Mouse (Mus musculus) heart, postnatal 0 days (tissue): Measurements from ENCODE around the gene Otulin. TPM values are rescaled to one million over a fixed set of nuclear protein-coding genes. Genes with fewer than 3 reads are reported as not detected.

Experiments
- ATAC-seq: fragments of 200-750 bp; cut with Nextera tagmentation; 2 replicates; pipeline ENCODE4 v1.8.0; 2017; ENCODE audit warnings: low read depth, moderate number of reproducible peaks, moderate library complexity; ENCODE audit not compliant: insufficient read depth
- DNase-seq: peaks from one replicate; pipeline ENCODE4 v3.0.0-alpha.2; 2016; ENCODE audit warnings: low spot score
- H3K27ac ChIP-seq: fragments of 300-500 bp; sonication (generic); 2 replicates; pipeline ENCODE4 v1.5.1; 2014; ENCODE audit warnings: low read depth, mild to moderate bottlenecking
- H3K27me3 ChIP-seq: fragments of 300-500 bp; sonication (generic); 2 replicates; pipeline ENCODE4 v1.6.1; 2014; ENCODE audit warnings: low read length, mixed read lengths; ENCODE audit not compliant: control insufficient read depth, insufficient read depth
- H3K36me3 ChIP-seq: fragments of 300-500 bp; sonication (generic); replicated peaks from 2 replicates; pipeline ENCODE4 v1.6.1; 2014; ENCODE audit warnings: low read length, mixed read lengths; ENCODE audit not compliant: control insufficient read depth, insufficient read depth
- H3K4me1 ChIP-seq: fragments of 300-500 bp; sonication (generic); 2 replicates; pipeline ENCODE4 v1.6.1; 2014; ENCODE audit warnings: antibody characterized with exemption; ENCODE audit not compliant: control insufficient read depth, insufficient read depth
- H3K4me2 ChIP-seq: fragments of 300-500 bp; sonication (generic); 2 replicates; pipeline ENCODE4 v1.6.1; 2014; ENCODE audit warnings: low read depth, mild to moderate bottlenecking, low read length, moderate library complexity
- H3K4me3 ChIP-seq: fragments of 300-500 bp; sonication (generic); 2 replicates; pipeline ENCODE4 v1.5.1; 2014; ENCODE audit warnings: low read depth, low read length
- H3K9ac ChIP-seq: fragments of 300-500 bp; sonication (generic); replicated peaks from 2 replicates; pipeline ENCODE4 v1.6.1; 2014; ENCODE audit warnings: low read depth, low read length, mixed read lengths
- H3K9me3 ChIP-seq: fragments of 300-500 bp; sonication (generic); replicated peaks from 2 replicates; pipeline ENCODE4 v1.6.1; 2016; ENCODE audit warnings: low read length; ENCODE audit not compliant: control insufficient read depth
- CTCF ChIP-seq: IDR thresholded peaks from 2 replicates; pipeline ENCODE4 v1.5.1; 2016; ENCODE audit warnings: antibody characterized with exemption, control low read depth, low read depth
- EP300 ChIP-seq: IDR thresholded peaks from 2 replicates; pipeline ENCODE4 v1.6.1; 2016; ENCODE audit warnings: antibody characterized with exemption, low read depth
- WGBS: fragments of 180-500 bp; shearing (Covaris S2); extraction: QIAGEN DNeasy Blood & Tissue Kit; methylation state at CpG from one replicate; pipeline ENCODE4 v1.1.7; 2014; 5-methylcytosine and 5-hydroxymethylcytosine counted together
- polyA plus RNA-seq: library from polyadenylated mRNA; unstranded; fragments of >200 nt; fragmentation: Nextera tagmentation; extraction: Ambion mirVana; gene quantifications from 2 replicates; pipeline ENCODE4 v1.2.1, GENCODE M21; 2015
- total RNA-seq: library from RNA; depleted of rRNA; stranded (reverse); fragments of >200 nt; gene quantifications from 2 replicates; pipeline ENCODE4 v1.2.3, GENCODE M21; 2014; ENCODE audit warnings: low replicate concordance

The Otulin gene
- total and polyA plus RNA-seq, 2 experiments from 2014 or later, result 26.3 to 36.1 TPM

DNA sequence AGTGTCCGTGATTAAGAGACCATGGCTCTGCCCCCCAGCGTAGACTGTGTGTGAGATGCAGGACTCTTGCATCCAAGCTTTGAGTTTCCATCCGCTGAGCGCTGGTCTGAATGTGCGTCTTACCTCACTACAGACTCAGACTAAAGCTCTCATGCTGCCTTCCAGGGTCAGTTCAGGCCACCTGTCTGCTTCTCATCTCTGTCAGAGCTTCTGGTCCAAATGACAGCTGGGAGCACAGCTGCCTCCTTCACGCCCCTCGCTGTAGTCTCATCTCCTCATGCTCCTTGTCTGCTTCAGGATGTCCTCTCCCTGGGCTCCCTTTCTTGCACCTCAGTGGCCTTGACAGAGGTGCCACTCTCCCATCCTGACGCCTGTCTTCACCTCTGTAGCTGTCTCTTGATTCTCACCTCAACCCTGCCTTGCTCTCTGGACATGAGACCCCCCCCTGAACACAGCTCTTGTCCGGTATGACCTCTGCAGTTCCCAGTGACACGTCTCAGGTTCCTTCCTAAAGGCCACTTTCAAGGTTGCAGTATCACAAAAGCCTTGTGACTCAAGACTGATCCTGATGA is 78.3 kb downstream of the Otulin start:
- Histone ChIP-seq H3K9me3 (no peaks in the 10 kb centered on the region), H3K27ac (peak overlapping the region; percentile 72), H3K4me3 (no peak overlapping the region), H3K36me3 (peaks cover 11% of the 10 kb centered on the region; the same call in 1 of the 2 replicates), H3K4me1 (peaks cover 53% of the 10 kb centered on the region), H3K9ac (no peak overlapping the region), H3K27me3 (no peaks in the 10 kb centered on the region), H3K4me2 (no peak overlapping the region)
- ATAC-seq (peak; percentile 13; the same call in 1 of the 2 replicates), DNase-seq (no peak)
- TF ChIP-seq CTCF (no peak), EP300 (no peak)
- WGBS, result 54% methylated on average over 10 of the region's 10 CpGs

DNA sequence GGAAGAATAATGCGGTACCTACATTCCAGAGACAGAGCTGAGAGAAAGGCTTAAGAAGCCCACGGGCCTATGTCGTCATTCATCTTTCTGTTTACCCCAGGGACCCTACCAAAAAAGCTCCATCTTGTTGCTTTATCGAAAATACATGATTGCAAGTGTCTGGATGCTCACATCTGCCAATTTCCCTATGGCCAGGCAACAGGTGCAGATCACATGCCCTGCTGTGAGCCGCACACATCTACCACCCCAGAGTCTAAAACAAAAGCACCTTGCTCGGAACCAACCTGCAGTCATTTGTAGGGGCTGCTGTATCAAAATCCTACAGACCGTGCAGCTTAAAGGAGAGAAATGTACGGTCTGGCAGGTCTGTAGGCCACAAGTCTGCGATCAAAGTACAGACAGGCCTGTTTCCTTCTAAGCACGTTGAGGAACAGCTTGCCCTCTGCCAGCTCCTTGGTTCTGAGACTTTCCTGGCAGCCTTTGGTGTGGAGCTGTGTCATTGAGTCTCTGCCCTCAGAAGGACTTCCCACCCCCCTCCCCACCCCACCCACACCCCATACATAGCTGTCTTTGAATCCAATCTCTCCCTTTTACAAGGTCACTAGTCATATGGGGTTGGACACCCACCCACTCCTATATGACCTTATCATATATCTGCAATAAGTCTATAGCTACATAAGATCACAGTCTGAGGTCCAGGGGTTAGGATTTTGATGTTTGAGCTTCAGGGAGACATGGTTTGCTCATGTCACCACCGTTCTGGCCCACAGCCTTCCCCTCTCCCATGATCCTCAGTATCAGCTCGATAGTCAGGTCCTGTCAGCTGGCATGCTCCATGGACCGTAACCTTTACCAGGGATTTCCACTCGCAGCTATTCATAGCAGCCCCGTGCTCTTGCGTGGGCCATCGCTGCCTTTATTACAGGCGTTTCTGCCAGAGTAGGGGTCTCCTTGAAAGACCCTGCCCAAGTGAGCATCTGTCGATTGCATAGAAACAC is 79.1 kb downstream of the Otulin start:
- peak overlapping the region; percentile 72 for H3K27ac ChIP-seq
- no peak overlapping the region for H3K4me3 ChIP-seq
- no peaks in the 10 kb centered on the region for H3K9me3 ChIP-seq
- peaks cover 58% of the 10 kb centered on the region for H3K4me1 ChIP-seq
- 65% methylated on average over 19 of the region's 19 CpGs for WGBS
- H3K4me2 ChIP-seq, result no peak overlapping the region
- H3K9ac ChIP-seq, result no peak overlapping the region
- H3K36me3 ChIP-seq, result peaks cover 8% of the 10 kb centered on the region; the same call in 1 of the 2 replicates
- TF ChIP-seq EP300 (no peak), CTCF (no peak)
- DNase-seq (peak; percentile 49), ATAC-seq (peak; percentile 64)
- H3K27me3 ChIP-seq, result no peaks in the 10 kb centered on the region

DNA sequence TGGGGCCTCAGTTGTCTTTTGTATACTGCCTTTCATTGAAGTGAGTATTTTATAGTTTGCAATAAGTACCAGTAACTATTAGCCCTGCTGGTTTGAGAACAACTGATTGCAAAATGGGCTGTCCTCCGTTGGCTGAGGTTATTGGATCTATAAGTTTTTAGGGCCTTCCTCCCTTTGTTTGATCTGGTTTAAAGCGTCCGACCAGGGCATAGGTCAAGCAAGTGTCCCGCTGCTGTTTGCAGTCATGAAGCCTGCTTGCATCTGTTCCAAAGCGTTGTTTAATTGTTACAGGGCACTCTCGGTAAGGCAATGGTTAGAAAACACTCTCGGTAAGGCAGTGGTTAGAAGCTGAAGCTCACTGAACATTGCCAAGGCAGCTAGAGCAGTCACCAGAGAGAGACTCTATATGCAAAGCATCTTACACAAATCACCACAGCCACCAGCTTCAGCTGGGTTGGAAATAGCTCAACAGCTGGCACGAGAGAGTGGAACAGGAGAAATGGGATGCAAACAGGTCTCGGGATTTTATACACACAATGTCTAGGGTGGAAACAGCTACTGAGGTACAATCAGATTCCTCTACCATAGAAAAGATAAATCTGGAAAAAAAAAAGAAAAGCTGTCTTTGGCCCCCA is 80.0 kb downstream of the Otulin start:
- TF ChIP-seq CTCF (no peak), EP300 (no peak)
- H3K9ac ChIP-seq, result no peak overlapping the region
- no peaks in the 10 kb centered on the region for H3K27me3 ChIP-seq
- no peak overlapping the region for H3K4me2 ChIP-seq
- ATAC-seq (no peak), DNase-seq (no peak)
- peak overlapping the region; percentile 8; the same call in 1 of the 2 replicates for H3K27ac ChIP-seq
- 76% methylated on average over 9 of the region's 9 CpGs for WGBS
- peaks cover 58% of the 10 kb centered on the region for H3K4me1 ChIP-seq
- peaks cover 8% of the 10 kb centered on the region; the same call in 1 of the 2 replicates for H3K36me3 ChIP-seq
- no peaks in the 10 kb centered on the region for H3K9me3 ChIP-seq
- H3K4me3 ChIP-seq, result no peak overlapping the region

DNA sequence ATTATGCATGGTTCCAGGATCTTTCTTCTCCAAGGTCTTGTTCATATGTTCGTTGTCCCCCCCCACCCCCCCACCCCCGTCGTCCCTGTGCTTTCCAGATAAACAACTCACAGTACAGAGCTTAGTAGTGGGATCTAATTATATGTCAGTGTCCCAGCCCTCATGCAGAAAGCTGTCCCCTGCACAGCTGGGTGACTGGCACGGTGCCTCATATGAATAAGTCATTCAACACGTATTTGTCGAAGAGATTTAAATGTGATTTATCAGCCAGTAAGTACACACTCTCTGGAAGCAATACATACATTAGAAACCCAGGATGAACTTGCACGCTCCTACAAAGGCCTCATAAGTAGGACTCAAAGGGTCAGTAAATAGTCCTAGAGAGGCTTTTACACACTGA is 80.6 kb downstream of the Otulin start:
- no peak overlapping the region for H3K4me3 ChIP-seq
- no peak for DNase-seq
- H3K4me1 ChIP-seq, result peaks cover 60% of the 10 kb centered on the region
- H3K27ac ChIP-seq, result peak overlapping the region; percentile 46; the same call in 1 of the 2 replicates
- ATAC-seq, result no peak
- no peak overlapping the region for H3K4me2 ChIP-seq
- no peak overlapping the region; the same call in 1 of the 2 replicates for H3K9ac ChIP-seq
- no peaks in the 10 kb centered on the region for H3K27me3 ChIP-seq
- TF ChIP-seq CTCF, result no peak
- no peak for TF ChIP-seq EP300
- H3K36me3 ChIP-seq, result peaks cover 6% of the 10 kb centered on the region; the same call in 1 of the 2 replicates
- no peaks in the 10 kb centered on the region for H3K9me3 ChIP-seq
- WGBS, result 32% methylated on average over 7 of the region's 7 CpGs

DNA sequence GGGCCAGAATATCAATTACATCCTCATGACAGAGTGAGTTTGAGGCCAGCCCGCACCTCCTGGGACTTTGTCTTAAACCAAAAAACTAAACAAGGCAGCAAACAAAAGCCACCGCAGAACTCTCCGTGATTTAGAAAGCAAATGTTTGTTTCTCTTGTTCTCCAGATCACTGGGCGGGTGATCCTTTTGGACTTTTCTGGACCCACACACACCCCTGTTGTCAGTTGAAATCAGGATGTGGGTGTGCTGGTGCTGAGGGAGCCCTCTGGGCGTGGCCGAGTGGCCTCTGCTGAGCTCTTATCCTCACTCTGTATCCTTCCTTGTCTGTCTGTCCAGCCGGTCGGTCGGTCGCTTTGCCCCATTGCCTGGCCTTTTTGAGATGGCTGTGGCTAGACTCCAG is 81.4 kb downstream of the Otulin start:
- no peaks in the 10 kb centered on the region; the same call in 1 of the 2 replicates for H3K36me3 ChIP-seq
- H3K4me2 ChIP-seq, result no peak overlapping the region
- DNase-seq (no peak), ATAC-seq (no peak)
- H3K27ac ChIP-seq, result no peak overlapping the region
- peaks cover 61% of the 10 kb centered on the region for H3K4me1 ChIP-seq
- H3K27me3 ChIP-seq, result no peaks in the 10 kb centered on the region
- no peak overlapping the region for H3K9ac ChIP-seq
- H3K9me3 ChIP-seq, result no peaks in the 10 kb centered on the region
- TF ChIP-seq CTCF (no peak), EP300 (no peak)
- WGBS, result 85% methylated on average over 10 of the region's 10 CpGs
- H3K4me3 ChIP-seq, result no peak overlapping the region
